Mouse (Mus musculus) forebrain, embryonic 11.5 days (tissue): ENCODE results near the gene Smad6. TPM values are rescaled to one million over a fixed set of nuclear protein-coding genes. Genes with fewer than 3 reads are reported as not detected.

Experiments used
- ATAC-seq: fragments of 200-750 bp; cut with Nextera tagmentation; replicated peaks from 2 replicates; pipeline ENCODE4 v1.8.0; 2017; ENCODE audit warnings: moderate TSS enrichment; ENCODE audit not compliant: low FRiP score
- DNase-seq: peaks from one replicate; pipeline ENCODE4 v3.0.0-alpha.2; 2017; ENCODE audit warnings: low spot score
- H3K27ac ChIP-seq: fragments of 300-500 bp; sonication (generic); 2 replicates; pipeline ENCODE4 v1.5.1; 2014; ENCODE audit warnings: low read depth, low read length
- H3K27me3 ChIP-seq: fragments of 300-500 bp; sonication (generic); 2 replicates; pipeline ENCODE4 v1.6.1; 2014; ENCODE audit warnings: mild to moderate bottlenecking, low read length, mixed read lengths; ENCODE audit not compliant: control insufficient read depth, insufficient read depth
- H3K36me3 ChIP-seq: fragments of 300-500 bp; sonication (generic); 2 replicates; pipeline ENCODE4 v1.6.1; 2014; ENCODE audit warnings: mild to moderate bottlenecking, low read length, moderate library complexity, mixed read lengths; ENCODE audit not compliant: control insufficient read depth, insufficient read depth
- H3K4me1 ChIP-seq: fragments of 300-500 bp; sonication (generic); replicated peaks from 2 replicates; pipeline ENCODE4 v1.6.1; 2014; ENCODE audit warnings: low read length, mixed read lengths; ENCODE audit not compliant: control insufficient read depth, insufficient read depth
- H3K4me2 ChIP-seq: fragments of 300-500 bp; sonication (generic); 2 replicates; pipeline ENCODE4 v1.6.1; 2014; ENCODE audit warnings: low read depth, mild to moderate bottlenecking, low read length, moderate library complexity, mixed read lengths; ENCODE audit not compliant: severe bottlenecking
- H3K4me3 ChIP-seq: fragments of 300-500 bp; sonication (generic); 2 replicates; pipeline ENCODE4 v1.5.1; 2014; ENCODE audit warnings: low read depth, low read length
- H3K9ac ChIP-seq: fragments of 300-500 bp; sonication (generic); 2 replicates; pipeline ENCODE4 v1.6.1; 2014; ENCODE audit warnings: low read length
- H3K9me3 ChIP-seq: fragments of 300-500 bp; sonication (generic); 2 replicates; pipeline ENCODE4 v1.6.1; 2016; ENCODE audit warnings: low read length, mixed read lengths; ENCODE audit not compliant: control insufficient read depth
- WGBS: fragments of 180-500 bp; shearing (Covaris S2); extraction: QIAGEN DNeasy Blood & Tissue Kit; methylation state at CpG from one replicate; pipeline ENCODE4 v1.1.7; 2014; 5-methylcytosine and 5-hydroxymethylcytosine counted together
- polyA plus RNA-seq: library from polyadenylated mRNA; unstranded; fragments of >200 nt; fragmentation: Nextera tagmentation; extraction: Ambion mirVana; gene quantifications from 2 replicates; pipeline ENCODE4 v1.2.1, GENCODE M21; 2014

The Smad6 gene
- polyA plus RNA-seq, 1 experiment from 2014 or later: 6.5 TPM

- 71% methylated on average over 5 of the region's 5 CpGs for WGBS
- Histone ChIP-seq H3K27me3 (no peaks in the 10 kb centered on the region), H3K4me3 (no peak overlapping the region), H3K9ac (no peak overlapping the region), H3K4me2 (no peak overlapping the region), H3K9me3 (no peaks in the 10 kb centered on the region), H3K36me3 (no peaks in the 10 kb centered on the region), H3K4me1 (no peaks in the 10 kb centered on the region), H3K27ac (no peak overlapping the region)
- no peak for ATAC-seq
- peak; percentile 69 for DNase-seq
Measured at GRCm38 (mm10) chr9:63915976-63916375, 105.9 kb downstream of the Smad6 start.

GRCm38 (mm10) chr9:63914944-63915343 lies 106.9 kb downstream of the Smad6 start:
- H3K4me1 ChIP-seq: no peaks in the 10 kb centered on the region
- H3K4me2 ChIP-seq: no peak overlapping the region
- 92% methylated on average over 5 of the region's 5 CpGs for WGBS
- ATAC-seq (no peak), DNase-seq (no peak)
- no peak overlapping the region for H3K4me3 ChIP-seq
- no peaks in the 10 kb centered on the region for H3K9me3 ChIP-seq
- H3K27me3 ChIP-seq: no peaks in the 10 kb centered on the region
- H3K27ac ChIP-seq: no peak overlapping the region
- H3K36me3 ChIP-seq: no peaks in the 10 kb centered on the region
- H3K9ac ChIP-seq: no peak overlapping the region

- Histone ChIP-seq H3K4me3 (no peak overlapping the region), H3K27ac (no peak overlapping the region)
- WGBS: 66% methylated on average over 9 of the region's 9 CpGs
Measured at GRCm38 (mm10) chr9:63912051-63912450, 109.8 kb downstream of the Smad6 start.

GRCm38 (mm10) chr9:63909618-63910017 lies 112.2 kb downstream of the Smad6 start:
- Histone ChIP-seq H3K4me1 (no peaks in the 10 kb centered on the region), H3K4me3 (no peak overlapping the region)
- WGBS: 18% methylated on average over 5 of the region's 5 CpGs

More at GRCm38 (mm10) chr9:63912051-63912450, 109.8 kb downstream of the Smad6 start:
- ATAC-seq (no peak), DNase-seq (no peak)
- no peak overlapping the region for H3K9ac ChIP-seq
- no peaks in the 10 kb centered on the region for H3K27me3 ChIP-seq
- no peaks in the 10 kb centered on the region for H3K4me1 ChIP-seq
- no peaks in the 10 kb centered on the region for H3K36me3 ChIP-seq
- H3K9me3 ChIP-seq: no peaks in the 10 kb centered on the region
- no peak overlapping the region for H3K4me2 ChIP-seq

GRCm38 (mm10) chr9:63904543-63904942 lies 117.3 kb downstream of the Smad6 start:
- Histone ChIP-seq H3K9me3 (no peaks in the 10 kb centered on the region), H3K27me3 (no peaks in the 10 kb centered on the region), H3K27ac (no peak overlapping the region), H3K4me1 (no peaks in the 10 kb centered on the region), H3K9ac (no peak overlapping the region), H3K4me3 (no peak overlapping the region), H3K36me3 (no peaks in the 10 kb centered on the region), H3K4me2 (no peak overlapping the region)
- no peak for DNase-seq
- ATAC-seq: no peak
- 86% methylated on average over 2 of the region's 2 CpGs for WGBS

More at GRCm38 (mm10) chr9:63909618-63910017, 112.2 kb downstream of the Smad6 start:
- peak; percentile 89 for DNase-seq
- Histone ChIP-seq H3K36me3 (no peaks in the 10 kb centered on the region), H3K4me2 (no peak overlapping the region), H3K9ac (no peak overlapping the region), H3K27me3 (no peaks in the 10 kb centered on the region), H3K9me3 (no peaks in the 10 kb centered on the region), H3K27ac (no peak overlapping the region)
- ATAC-seq: no peak

Other genes starting within 250 kb of the Smad6 start
- gene Lctl, start 95.1 kb upstream of the Smad6 start, polyA plus RNA-seq: not detected in 2 replicates
- 43.4 and 49.2 TPM in 2 replicates for gene Zwilch, start 151.0 kb upstream of the Smad6 start, polyA plus RNA-seq
- gene Rpl4, start 151.3 kb upstream of the Smad6 start, polyA plus RNA-seq: 1,087 and 1,101 TPM in 2 replicates
- gene Snapc5, start 157.2 kb upstream of the Smad6 start, polyA plus RNA-seq: 34.2 and 35.2 TPM in 2 replicates
- 3.7 and 4.9 TPM in 2 replicates for gene Uchl4, start 213.1 kb upstream of the Smad6 start, polyA plus RNA-seq
- gene Map2k1, start 231.6 kb upstream of the Smad6 start, polyA plus RNA-seq: 67.7 and 71.1 TPM in 2 replicates